Mouse (Mus musculus) embryonic facial prominence, embryonic 13.5 days (tissue): ENCODE results near the gene Gldn. TPM values are rescaled to one million over a fixed set of nuclear protein-coding genes. Genes with fewer than 3 reads are reported as not detected.

Experiments
- ATAC-seq: fragments of 200-750 bp; cut with Nextera tagmentation; 2 replicates; pipeline ENCODE4 v1.8.0; 2017; ENCODE audit warnings: low read depth; ENCODE audit not compliant: insufficient number of reproducible peaks, insufficient read depth, low FRiP score, low TSS enrichment
- H3K27ac ChIP-seq: fragments of 300-500 bp; sonication (generic); 2 replicates; pipeline ENCODE4 v1.5.1; 2015; ENCODE audit warnings: moderate library complexity, mild to moderate bottlenecking, inconsistent platforms
- H3K27me3 ChIP-seq: fragments of 300-500 bp; sonication (generic); 2 replicates; pipeline ENCODE4 v1.6.1; 2015; ENCODE audit warnings: mild to moderate bottlenecking, inconsistent platforms
- H3K36me3 ChIP-seq: fragments of 300-500 bp; sonication (generic); 2 replicates; pipeline ENCODE4 v1.6.1; 2015; ENCODE audit warnings: mild to moderate bottlenecking, inconsistent platforms
- H3K4me1 ChIP-seq: fragments of 300-500 bp; sonication (generic); 2 replicates; pipeline ENCODE4 v1.6.1; 2015; ENCODE audit warnings: inconsistent platforms
- H3K4me2 ChIP-seq: fragments of 300-500 bp; sonication (generic); 2 replicates; pipeline ENCODE4 v1.6.1; 2015; ENCODE audit warnings: moderate library complexity, mild to moderate bottlenecking, inconsistent platforms
- H3K4me3 ChIP-seq: fragments of 300-500 bp; sonication (generic); 2 replicates; pipeline ENCODE4 v1.5.1; 2015; ENCODE audit warnings: mild to moderate bottlenecking, inconsistent platforms
- H3K9ac ChIP-seq: fragments of 300-500 bp; sonication (generic); 2 replicates; pipeline ENCODE4 v1.6.1; 2015; ENCODE audit warnings: mild to moderate bottlenecking, inconsistent platforms
- H3K9me3 ChIP-seq: fragments of 300-500 bp; sonication (generic); 2 replicates; pipeline ENCODE4 v1.6.1; 2016; ENCODE audit warnings: inconsistent platforms
- WGBS: fragments of 180-500 bp; shearing (Covaris S2); methylation state at CpG from one replicate; pipeline ENCODE4 v1.1.7; 2015; ENCODE audit warnings: mixed read lengths; 5-methylcytosine and 5-hydroxymethylcytosine counted together
- polyA plus RNA-seq: library from polyadenylated mRNA; unstranded; fragments of >200 nt; fragmentation: Nextera tagmentation; extraction: Ambion mirVana; gene quantifications from 2 replicates; pipeline ENCODE4 v1.2.1, GENCODE M21; 2015

Gene Gldn
- polyA plus RNA-seq, 1 experiment from 2014 or later: 0.73 TPM

GRCm38 (mm10) chr9:54301255-54301654 is 15.0 kb downstream of the Gldn start:
- WGBS: 86% methylated on average over 4 of the region's 4 CpGs
- H3K4me2 ChIP-seq: no peak overlapping the region
- no peaks in the 10 kb centered on the region for H3K4me1 ChIP-seq
- no peaks in the 10 kb centered on the region for H3K36me3 ChIP-seq
- no peak for ATAC-seq
- H3K27ac ChIP-seq: no peak overlapping the region
- H3K27me3 ChIP-seq: no peaks in the 10 kb centered on the region
- H3K9me3 ChIP-seq: no peaks in the 10 kb centered on the region
- no peak overlapping the region for H3K4me3 ChIP-seq
- H3K9ac ChIP-seq: no peak overlapping the region

GRCm38 (mm10) chr9:54308209-54308608 is 21.9 kb downstream of the Gldn start:
- Histone ChIP-seq H3K27me3 (no peaks in the 10 kb centered on the region), H3K36me3 (no peaks in the 10 kb centered on the region), H3K27ac (no peak overlapping the region), H3K4me2 (no peak overlapping the region), H3K9me3 (no peaks in the 10 kb centered on the region), H3K9ac (no peak overlapping the region), H3K4me3 (no peak overlapping the region), H3K4me1 (peaks cover 5% of the 10 kb centered on the region; the same call in 1 of the 2 replicates)
- no peak for ATAC-seq
- 45% methylated on average over 1 of the region's 1 CpGs for WGBS

GRCm38 (mm10) chr9:54308751-54309358 is 22.6 kb downstream of the Gldn start:
- WGBS: 42% methylated on average over 2 of the region's 2 CpGs
- Histone ChIP-seq H3K4me1 (peaks cover 5% of the 10 kb centered on the region; the same call in 1 of the 2 replicates), H3K27me3 (no peaks in the 10 kb centered on the region), H3K36me3 (no peaks in the 10 kb centered on the region), H3K9me3 (no peaks in the 10 kb centered on the region), H3K27ac (no peak overlapping the region), H3K4me3 (no peak overlapping the region), H3K9ac (no peak overlapping the region), H3K4me2 (no peak overlapping the region)
- ATAC-seq: no peak

- H3K9me3 ChIP-seq: no peaks in the 10 kb centered on the region
- WGBS: 71% methylated on average over 9 of the region's 9 CpGs
- no peaks in the 10 kb centered on the region for H3K36me3 ChIP-seq
- no peak overlapping the region for H3K9ac ChIP-seq
- H3K4me1 ChIP-seq: no peaks in the 10 kb centered on the region; the same call in 1 of the 2 replicates
- H3K4me2 ChIP-seq: no peak overlapping the region
- no peak for ATAC-seq
- no peak overlapping the region for H3K27ac ChIP-seq
- no peak overlapping the region for H3K4me3 ChIP-seq
- H3K27me3 ChIP-seq: no peaks in the 10 kb centered on the region
Measured at GRCm38 (mm10) chr9:54316363-54316762, 30.1 kb downstream of the Gldn start.

- Histone ChIP-seq H3K4me1 (no peaks in the 10 kb centered on the region), H3K4me3 (no peak overlapping the region), H3K4me2 (no peak overlapping the region), H3K27me3 (no peaks in the 10 kb centered on the region), H3K9me3 (no peaks in the 10 kb centered on the region), H3K9ac (no peak overlapping the region), H3K27ac (no peak overlapping the region), H3K36me3 (no peaks in the 10 kb centered on the region)
- 37% methylated on average over 8 of the region's 8 CpGs for WGBS
- ATAC-seq: no peak
Measured at GRCm38 (mm10) chr9:54323456-54323855, 37.2 kb downstream of the Gldn start.

- H3K36me3 ChIP-seq: no peaks in the 10 kb centered on the region
- no peaks in the 10 kb centered on the region for H3K27me3 ChIP-seq
- H3K9me3 ChIP-seq: no peaks in the 10 kb centered on the region
- H3K4me3 ChIP-seq: no peak overlapping the region
- no peak overlapping the region for H3K27ac ChIP-seq
- WGBS: 89% methylated on average over 7 of the region's 7 CpGs
- H3K4me1 ChIP-seq: no peaks in the 10 kb centered on the region
- H3K9ac ChIP-seq: no peak overlapping the region
- ATAC-seq: no peak
- H3K4me2 ChIP-seq: no peak overlapping the region
Measured at GRCm38 (mm10) chr9:54329201-54329600, 42.9 kb downstream of the Gldn start.

- WGBS: 79% methylated on average over 12 of the region's 12 CpGs
- ATAC-seq: no peak
- Histone ChIP-seq H3K27ac (no peak overlapping the region), H3K4me1 (peaks cover 5% of the 10 kb centered on the region; the same call in 1 of the 2 replicates), H3K9me3 (no peaks in the 10 kb centered on the region), H3K27me3 (no peaks in the 10 kb centered on the region), H3K4me3 (no peak overlapping the region), H3K36me3 (no peaks in the 10 kb centered on the region), H3K4me2 (no peak overlapping the region), H3K9ac (no peak overlapping the region)
Measured at GRCm38 (mm10) chr9:54335582-54335981, 49.3 kb downstream of the Gldn start.

- no peaks in the 10 kb centered on the region for H3K27me3 ChIP-seq
Measured at GRCm38 (mm10) chr9:54336532-54337144, 50.4 kb downstream of the Gldn start.

GRCm38 (mm10) chr9:54342026-54342425 is 55.7 kb downstream of the Gldn start:
- WGBS: 69% methylated on average over 7 of the region's 7 CpGs
- no peaks in the 10 kb centered on the region for H3K9me3 ChIP-seq
- no peak overlapping the region for H3K27ac ChIP-seq
- peaks cover 5% of the 10 kb centered on the region; the same call in 1 of the 2 replicates for H3K4me1 ChIP-seq
- no peak overlapping the region for H3K4me2 ChIP-seq
- H3K9ac ChIP-seq: no peak overlapping the region
- no peaks in the 10 kb centered on the region for H3K27me3 ChIP-seq
- H3K4me3 ChIP-seq: no peak overlapping the region
- H3K36me3 ChIP-seq: no peaks in the 10 kb centered on the region
- no peak for ATAC-seq

More at GRCm38 (mm10) chr9:54336532-54337144, 50.4 kb downstream of the Gldn start:
- H3K4me3 ChIP-seq: no peak overlapping the region
- no peak overlapping the region for H3K27ac ChIP-seq
- no peaks in the 10 kb centered on the region for H3K9me3 ChIP-seq
- H3K36me3 ChIP-seq: no peaks in the 10 kb centered on the region
- WGBS: 55% methylated on average over 6 of the region's 6 CpGs
- H3K4me1 ChIP-seq: peaks cover 5% of the 10 kb centered on the region; the same call in 1 of the 2 replicates
- no peak overlapping the region for H3K9ac ChIP-seq
- ATAC-seq: no peak
- no peak overlapping the region for H3K4me2 ChIP-seq

GRCm38 (mm10) chr9:54356756-54357155 is 70.5 kb downstream of the Gldn start:
- Histone ChIP-seq H3K9ac (no peak overlapping the region), H3K4me1 (no peaks in the 10 kb centered on the region), H3K27ac (no peak overlapping the region), H3K27me3 (no peaks in the 10 kb centered on the region), H3K9me3 (no peaks in the 10 kb centered on the region), H3K4me3 (no peak overlapping the region), H3K36me3 (no peaks in the 10 kb centered on the region), H3K4me2 (no peak overlapping the region)
- 96% methylated on average over 7 of the region's 8 CpGs for WGBS
- no peak for ATAC-seq
